Mouse (Mus musculus) embryonic facial prominence, embryonic 12.5 days (tissue): ENCODE data around the gene Higd1a. TPM values are rescaled to one million over a fixed set of nuclear protein-coding genes. Genes with fewer than 3 reads are reported as not detected.

Source experiments
- ATAC-seq: fragments of 200-750 bp; cut with Nextera tagmentation; 2 replicates; pipeline ENCODE4 v1.8.0; 2017; ENCODE audit not compliant: insufficient number of reproducible peaks, insufficient read depth, low FRiP score, low TSS enrichment
- H3K27ac ChIP-seq: fragments of 300-500 bp; sonication (generic); 2 replicates; pipeline ENCODE4 v1.5.1; 2016; ENCODE audit warnings: mild to moderate bottlenecking
- H3K27me3 ChIP-seq: fragments of 300-500 bp; sonication (generic); 2 replicates; pipeline ENCODE4 v1.6.1; 2016; ENCODE audit warnings: mild to moderate bottlenecking, moderate library complexity
- H3K36me3 ChIP-seq: fragments of 300-500 bp; sonication (generic); 2 replicates; pipeline ENCODE4 v1.6.1; 2016; ENCODE audit warnings: mild to moderate bottlenecking
- H3K4me1 ChIP-seq: fragments of 300-500 bp; sonication (generic); 2 replicates; pipeline ENCODE4 v1.6.1; 2016
- H3K4me2 ChIP-seq: fragments of 300-500 bp; sonication (generic); replicated peaks from 2 replicates; pipeline ENCODE4 v1.6.1; 2016; ENCODE audit warnings: mild to moderate bottlenecking, moderate library complexity
- H3K4me3 ChIP-seq: fragments of 300-500 bp; sonication (generic); 2 replicates; pipeline ENCODE4 v1.5.1; 2016; ENCODE audit warnings: mild to moderate bottlenecking
- H3K9ac ChIP-seq: fragments of 300-500 bp; sonication (generic); 2 replicates; pipeline ENCODE4 v1.6.1; 2016; ENCODE audit warnings: mild to moderate bottlenecking, moderate library complexity
- H3K9me3 ChIP-seq: fragments of 300-500 bp; sonication (generic); 2 replicates; pipeline ENCODE4 v1.6.1; 2016; ENCODE audit warnings: mild to moderate bottlenecking, moderate library complexity
- WGBS: fragments of 180-500 bp; shearing (Covaris S2); methylation state at CpG from one replicate; pipeline ENCODE4 v1.1.7; 2016; 5-methylcytosine and 5-hydroxymethylcytosine counted together
- polyA plus RNA-seq: library from polyadenylated mRNA; unstranded; fragments of >200 nt; fragmentation: Nextera tagmentation; extraction: Ambion mirVana; gene quantifications from 2 replicates; pipeline ENCODE4 v1.2.1, GENCODE M21; 2016

The Higd1a gene
- polyA plus RNA-seq, 1 experiment from 2014 or later: 128 TPM

GRCm38 (mm10) chr9:121810081-121810821 is 47.9 kb downstream of the Higd1a start:
- H3K4me2 ChIP-seq: no peak overlapping the region
- H3K9ac ChIP-seq: no peak overlapping the region
- no peak for ATAC-seq

GRCm38 (mm10) chr9:121808511-121808910 is 49.7 kb downstream of the Higd1a start:
- Histone ChIP-seq H3K9ac (no peak overlapping the region), H3K27ac (no peak overlapping the region), H3K9me3 (no peaks in the 10 kb centered on the region), H3K4me3 (no peak overlapping the region), H3K4me2 (no peak overlapping the region), H3K36me3 (no peaks in the 10 kb centered on the region), H3K4me1 (peaks cover 28% of the 10 kb centered on the region), H3K27me3 (no peaks in the 10 kb centered on the region)
- no peak for ATAC-seq
- WGBS: 31% methylated on average over 3 of the region's 3 CpGs

More at GRCm38 (mm10) chr9:121810081-121810821, 47.9 kb downstream of the Higd1a start:
- Histone ChIP-seq H3K27ac (0 out of 2 replicates have a peak overlapping the region, but pooled peaks have one; percentile 20), H3K4me3 (no peak overlapping the region), H3K4me1 (peaks cover 28% of the 10 kb centered on the region), H3K27me3 (no peaks in the 10 kb centered on the region), H3K36me3 (no peaks in the 10 kb centered on the region), H3K9me3 (no peaks in the 10 kb centered on the region)
- WGBS: 19% methylated on average over 15 of the region's 15 CpGs

GRCm38 (mm10) chr9:121807947-121808346 is 50.2 kb downstream of the Higd1a start:
- Histone ChIP-seq H3K9ac (no peak overlapping the region), H3K4me1 (peaks cover 28% of the 10 kb centered on the region), H3K4me3 (no peak overlapping the region), H3K36me3 (no peaks in the 10 kb centered on the region), H3K9me3 (no peaks in the 10 kb centered on the region), H3K27ac (no peak overlapping the region), H3K4me2 (no peak overlapping the region), H3K27me3 (no peaks in the 10 kb centered on the region)
- WGBS: 58% methylated on average over 7 of the region's 7 CpGs
- no peak for ATAC-seq

DNA sequence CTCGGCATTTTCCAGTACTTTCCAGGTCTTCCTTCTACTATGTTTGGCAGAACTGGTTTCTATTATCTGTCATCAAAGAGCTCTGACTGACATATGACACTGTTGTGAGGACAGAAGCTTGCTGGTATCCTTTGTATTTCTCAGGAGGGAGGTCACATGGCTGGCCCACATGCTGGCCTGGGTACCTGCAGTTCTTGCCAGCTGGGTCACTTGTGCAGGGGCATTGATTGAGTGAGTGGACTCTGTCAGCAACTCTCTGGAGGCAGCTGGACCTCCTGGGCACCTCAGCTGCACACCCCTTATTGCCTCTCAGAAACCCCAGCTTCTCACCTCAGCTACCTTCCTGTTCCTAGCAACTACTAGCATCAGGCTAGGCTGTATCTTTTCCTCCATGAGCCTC is 50.6 kb downstream of the Higd1a start:
- H3K36me3 ChIP-seq: no peaks in the 10 kb centered on the region
- H3K4me1 ChIP-seq: peaks cover 28% of the 10 kb centered on the region
- no peak overlapping the region for H3K4me3 ChIP-seq
- H3K9me3 ChIP-seq: no peaks in the 10 kb centered on the region
- H3K27ac ChIP-seq: no peak overlapping the region
- H3K9ac ChIP-seq: no peak overlapping the region
- WGBS: 32% methylated on average over 1 of the region's 1 CpGs
- ATAC-seq: no peak
- H3K27me3 ChIP-seq: no peaks in the 10 kb centered on the region
- no peak overlapping the region for H3K4me2 ChIP-seq

DNA sequence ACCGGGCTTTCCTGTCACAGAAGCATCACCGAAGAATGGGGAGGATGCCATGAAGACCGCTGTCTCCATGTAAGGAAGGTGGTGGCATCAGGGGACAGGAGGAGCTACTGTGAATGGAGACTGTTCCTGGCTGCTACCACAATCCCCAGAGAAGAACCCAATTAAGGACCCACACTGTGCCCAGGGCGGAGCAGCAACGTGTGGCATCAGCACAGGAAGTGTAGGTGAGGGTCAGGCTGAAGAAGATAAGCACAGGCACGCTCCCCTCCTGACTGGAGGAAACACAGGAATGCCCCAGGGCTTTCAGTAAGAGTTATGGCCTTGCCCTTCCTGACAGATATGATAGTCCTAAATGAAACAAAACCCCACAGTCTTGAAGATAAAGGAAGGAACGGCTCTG is 55.4 kb downstream of the Higd1a start:
- H3K4me3 ChIP-seq: no peak overlapping the region
- no peaks in the 10 kb centered on the region for H3K9me3 ChIP-seq
- H3K27me3 ChIP-seq: no peaks in the 10 kb centered on the region
- 58% methylated on average over 7 of the region's 7 CpGs for WGBS
- H3K4me2 ChIP-seq: no peak overlapping the region
- no peaks in the 10 kb centered on the region for H3K36me3 ChIP-seq
- peaks cover 12% of the 10 kb centered on the region for H3K4me1 ChIP-seq
- H3K9ac ChIP-seq: no peak overlapping the region
- H3K27ac ChIP-seq: no peak overlapping the region
- ATAC-seq: no peak

GRCm38 (mm10) chr9:121798887-121799520 is 59.2 kb downstream of the Higd1a start:
- Histone ChIP-seq H3K27me3 (no peaks in the 10 kb centered on the region), H3K4me1 (peaks cover 4% of the 10 kb centered on the region; the same call in 1 of the 2 replicates), H3K4me3 (no peak overlapping the region), H3K4me2 (no peak overlapping the region), H3K9me3 (no peaks in the 10 kb centered on the region), H3K36me3 (no peaks in the 10 kb centered on the region), H3K27ac (no peak overlapping the region), H3K9ac (no peak overlapping the region)
- WGBS: 30% methylated on average over 6 of the region's 6 CpGs
- no peak for ATAC-seq

Other genes starting within 250 kb of the Higd1a start
- gene Lyzl4, start 216.3 kb downstream of the Higd1a start, polyA plus RNA-seq: 0.63 TPM in 1 of 2 replicates, not detected in the other
- gene Vipr1, start 215.6 kb downstream of the Higd1a start, polyA plus RNA-seq: 0.62 and 0.73 TPM in 2 replicates
- gene Sec22c, start 152.9 kb downstream of the Higd1a start, polyA plus RNA-seq: 16.8 and 18.0 TPM in 2 replicates
- 96.2 and 117 TPM in 2 replicates for gene Ss18l2, start 148.0 kb downstream of the Higd1a start, polyA plus RNA-seq
- gene Nktr, start 139.2 kb downstream of the Higd1a start, polyA plus RNA-seq: 73.7 and 85.5 TPM in 2 replicates
- 15.4 and 20.1 TPM in 2 replicates for gene Zfp651, start 99.0 kb downstream of the Higd1a start, polyA plus RNA-seq
- gene Klhl40, start 80.8 kb downstream of the Higd1a start, polyA plus RNA-seq: 2.9 and 3.6 TPM in 2 replicates
- gene Hhatl, start 65.9 kb downstream of the Higd1a start, polyA plus RNA-seq: 0.40 TPM in 1 of 2 replicates, not detected in the other
- gene Ccdc13, start 18.9 kb downstream of the Higd1a start, polyA plus RNA-seq: 1.3 and 1.5 TPM in 2 replicates
- gene Ackr2, start 40.0 kb upstream of the Higd1a start, polyA plus RNA-seq: 0.22 and 0.27 TPM in 2 replicates
- gene Cyp8b1, start 57.9 kb upstream of the Higd1a start, polyA plus RNA-seq: not detected in 2 replicates
- 2.1 and 2.2 TPM in 2 replicates for gene Fam198a, start 92.6 kb upstream of the Higd1a start, polyA plus RNA-seq
- 13.9 and 15.0 TPM in 2 replicates for gene Pomgnt2, start 138.7 kb upstream of the Higd1a start, polyA plus RNA-seq